Mouse (Mus musculus) lung, postnatal 14 days (tissue): Measurements from ENCODE around the gene Mrps17.

Source experiments
- DNase-seq: peaks from one replicate; pipeline ENCODE4 v3.0.0; 2021

The Mrps17 gene

GRCm38 (mm10) chr5:129742903-129743488, 27.7 kb downstream of the Mrps17 start:
- no peak for DNase-seq

- no peak for DNase-seq
Measured at GRCm38 (mm10) chr5:129744050-129744449, 28.8 kb downstream of the Mrps17 start.

- no peak for DNase-seq
Measured at GRCm38 (mm10) chr5:129756886-129757285, 41.6 kb downstream of the Mrps17 start.

GRCm38 (mm10) chr5:129759929-129760480, 44.7 kb downstream of the Mrps17 start:
- DNase-seq = no peak

- no peak for DNase-seq
Measured at GRCm38 (mm10) chr5:129761865-129762540, 46.7 kb downstream of the Mrps17 start.

GRCm38 (mm10) chr5:129770443-129771355, 55.4 kb downstream of the Mrps17 start:
- no peak for DNase-seq
